Mouse (Mus musculus) liver, embryonic 16.5 days (tissue): ENCODE data around the gene Wdr18. TPM values are rescaled to one million over a fixed set of nuclear protein-coding genes. Genes with fewer than 3 reads are reported as not detected.
A peak's percentile ranks its signal among the peaks of the same experiment; 100 is the strongest.

Experiments
- ATAC-seq: fragments of 200-750 bp; cut with Nextera tagmentation; 2 replicates; pipeline ENCODE4 v1.8.0; 2017; ENCODE audit warnings: low read depth, mild to moderate bottlenecking, moderate number of reproducible peaks, moderate library complexity
- H3K27ac ChIP-seq: fragments of 300-500 bp; sonication (generic); 2 replicates; pipeline ENCODE4 v1.5.1; 2014; ENCODE audit warnings: mild to moderate bottlenecking, low read length
- H3K27me3 ChIP-seq: fragments of 300-500 bp; sonication (generic); 2 replicates; pipeline ENCODE4 v1.6.1; 2014; ENCODE audit warnings: low read depth, low read length, mixed read lengths; ENCODE audit not compliant: control insufficient read depth, insufficient read depth
- H3K36me3 ChIP-seq: fragments of 300-500 bp; sonication (generic); 2 replicates; pipeline ENCODE4 v1.6.1; 2014; ENCODE audit warnings: mild to moderate bottlenecking; ENCODE audit not compliant: control insufficient read depth, insufficient read depth
- H3K4me1 ChIP-seq: fragments of 300-500 bp; sonication (generic); 2 replicates; pipeline ENCODE4 v1.6.1; 2014; ENCODE audit warnings: low read depth, low read length, mixed read lengths; ENCODE audit not compliant: control insufficient read depth
- H3K4me2 ChIP-seq: fragments of 300-500 bp; sonication (generic); 2 replicates; pipeline ENCODE4 v1.6.1; 2014; ENCODE audit warnings: low read depth, low read length, mixed read lengths
- H3K4me3 ChIP-seq: fragments of 300-500 bp; sonication (generic); 2 replicates; pipeline ENCODE4 v1.5.1; 2014; ENCODE audit warnings: low read depth, mild to moderate bottlenecking, low read length
- H3K9ac ChIP-seq: fragments of 300-500 bp; sonication (generic); 2 replicates; pipeline ENCODE4 v1.6.1; 2014; ENCODE audit warnings: low read depth, low read length
- H3K9me3 ChIP-seq: fragments of 300-500 bp; sonication (generic); replicated peaks from 2 replicates; pipeline ENCODE4 v1.6.1; 2016; ENCODE audit warnings: low read length; ENCODE audit not compliant: control insufficient read depth
- WGBS: fragments of 180-500 bp; shearing (Covaris S2); extraction: QIAGEN DNeasy Blood & Tissue Kit; methylation state at CpG from one replicate; pipeline ENCODE4 v1.1.7; 2014; ENCODE audit not compliant: insufficient replicate concordance; 5-methylcytosine and 5-hydroxymethylcytosine counted together
- polyA plus RNA-seq: library from polyadenylated mRNA; unstranded; fragments of >200 nt; fragmentation: Nextera tagmentation; extraction: Ambion mirVana; gene quantifications from 2 replicates; pipeline ENCODE4 v1.2.1, GENCODE M21; 2015

Wdr18 gene
- polyA plus RNA-seq, 1 experiment from 2014 or later, result 42.2 TPM

GRCm38 (mm10) chr10:80019471-80020131 is 59.6 kb downstream of the Wdr18 start:
- H3K27ac ChIP-seq, result 0 out of 2 replicates have a peak overlapping the region, but pooled peaks have one; percentile 72
- H3K36me3 ChIP-seq, result peaks cover 3% of the 10 kb centered on the region; the same call in 1 of the 2 replicates
- peaks cover 49% of the 10 kb centered on the region for H3K4me1 ChIP-seq

More at GRCm38 (mm10) chr10:80019471-80020131, 59.6 kb downstream of the Wdr18 start:
- H3K4me2 ChIP-seq, result peak overlapping the region; percentile 58
- WGBS, result 54% methylated on average over 20 of the region's 20 CpGs
- H3K9ac ChIP-seq, result no peak overlapping the region
- ATAC-seq, result peak; percentile 19; the same call in 1 of the 2 replicates
- H3K4me3 ChIP-seq, result no peak overlapping the region; the same call in 1 of the 2 replicates
- no peaks in the 10 kb centered on the region for H3K9me3 ChIP-seq
- no peaks in the 10 kb centered on the region for H3K27me3 ChIP-seq

Other genes with a start within 250 kb of the Wdr18 start
- not detected in 2 replicates for gene Hcn2, start 243.5 kb upstream of the Wdr18 start, polyA plus RNA-seq
- 13.4 and 14.4 TPM in 2 replicates for gene Polrmt, start 213.6 kb upstream of the Wdr18 start, polyA plus RNA-seq
- gene Fgf22, start 205.1 kb upstream of the Wdr18 start, polyA plus RNA-seq, result not detected in 2 replicates
- gene Rnf126, start 193.2 kb upstream of the Wdr18 start, polyA plus RNA-seq, result 17.4 and 26.2 TPM in 2 replicates
- 1.0 TPM in 2 replicates for gene Fstl3, start 182.9 kb upstream of the Wdr18 start, polyA plus RNA-seq
- gene Prss57, start 169.2 kb upstream of the Wdr18 start, polyA plus RNA-seq, result 6.3 and 7.1 TPM in 2 replicates
- gene Palm, start 166.6 kb upstream of the Wdr18 start, polyA plus RNA-seq, result 7.9 and 8.0 TPM in 2 replicates
- gene Misp, start 139.2 kb upstream of the Wdr18 start, polyA plus RNA-seq, result 0.43 and 1.4 TPM in 2 replicates
- gene Ptbp1, start 105.7 kb upstream of the Wdr18 start, polyA plus RNA-seq, result 112 and 124 TPM in 2 replicates
- gene Prtn3, start 85.7 kb upstream of the Wdr18 start, polyA plus RNA-seq, result 96.8 and 106 TPM in 2 replicates
- gene Plppr3, start 85.5 kb upstream of the Wdr18 start, polyA plus RNA-seq, result 4.8 and 5.1 TPM in 2 replicates
- 204 and 208 TPM in 2 replicates for gene Elane, start 73.9 kb upstream of the Wdr18 start, polyA plus RNA-seq
- gene Cfd, start 69.3 kb upstream of the Wdr18 start, polyA plus RNA-seq, result not detected in 2 replicates
- 14.7 and 15.3 TPM in 2 replicates for gene Med16, start 51.2 kb upstream of the Wdr18 start, polyA plus RNA-seq
- 2.5 TPM in 1 of 2 replicates, not detected in the other for gene Gm26602, start 49.3 kb upstream of the Wdr18 start, polyA plus RNA-seq
- 0.18 and 0.20 TPM in 2 replicates for gene Kiss1r, start 43.2 kb upstream of the Wdr18 start, polyA plus RNA-seq
- 47.1 and 49.3 TPM in 2 replicates for gene R3hdm4, start 38.9 kb upstream of the Wdr18 start, polyA plus RNA-seq
- 5.1 and 5.8 TPM in 2 replicates for gene Arid3a, start 33.1 kb upstream of the Wdr18 start, polyA plus RNA-seq
- 0.08 TPM in 1 of 2 replicates, not detected in the other for gene Grin3b, start 10.6 kb downstream of the Wdr18 start, polyA plus RNA-seq
- 3.0 and 4.8 TPM in 2 replicates for gene Tmem259, start 24.2 kb downstream of the Wdr18 start, polyA plus RNA-seq
- 42.5 and 44.9 TPM in 2 replicates for gene Cnn2, start 28.4 kb downstream of the Wdr18 start, polyA plus RNA-seq
- 8.6 and 9.0 TPM in 2 replicates for gene Abca7, start 36.3 kb downstream of the Wdr18 start, polyA plus RNA-seq
- gene Arhgap45, start 56.5 kb downstream of the Wdr18 start, polyA plus RNA-seq, result 16.6 and 17.3 TPM in 2 replicates
- 66.8 and 70.1 TPM in 2 replicates for gene Polr2e, start 79.6 kb downstream of the Wdr18 start, polyA plus RNA-seq
- 553 and 567 TPM in 2 replicates for gene Gpx4, start 87.0 kb downstream of the Wdr18 start, polyA plus RNA-seq
- gene Sbno2, start 145.4 kb downstream of the Wdr18 start, polyA plus RNA-seq, result 10.3 and 11.8 TPM in 2 replicates
- gene Stk11, start 155.7 kb downstream of the Wdr18 start, polyA plus RNA-seq, result 13.2 and 14.4 TPM in 2 replicates
- gene Atp5d, start 178.5 kb downstream of the Wdr18 start, polyA plus RNA-seq, result 288 and 309 TPM in 2 replicates
- gene Cbarp, start 180.7 kb downstream of the Wdr18 start, polyA plus RNA-seq, result 0.44 and 0.65 TPM in 2 replicates
- 2.3 and 2.6 TPM in 2 replicates for gene Midn, start 188.1 kb downstream of the Wdr18 start, polyA plus RNA-seq
- 13.8 and 14.2 TPM in 2 replicates for gene Cirbp, start 205.8 kb downstream of the Wdr18 start, polyA plus RNA-seq
- 8.4 and 8.7 TPM in 2 replicates for gene 1600002K03Rik, start 212.8 kb downstream of the Wdr18 start, polyA plus RNA-seq
- gene Efna2, start 219.3 kb downstream of the Wdr18 start, polyA plus RNA-seq, result 0.47 and 0.53 TPM in 2 replicates